Mouse (Mus musculus): Measurements from ENCODE around the gene Dnal1.

The Dnal1 gene

GRCm38 (mm10) chr12:84185547-84185946, 71.4 kb downstream of the Dnal1 start:
- no peak for DNase-seq (ENCODE audit: low spot score in 2 of 2)

DNA sequence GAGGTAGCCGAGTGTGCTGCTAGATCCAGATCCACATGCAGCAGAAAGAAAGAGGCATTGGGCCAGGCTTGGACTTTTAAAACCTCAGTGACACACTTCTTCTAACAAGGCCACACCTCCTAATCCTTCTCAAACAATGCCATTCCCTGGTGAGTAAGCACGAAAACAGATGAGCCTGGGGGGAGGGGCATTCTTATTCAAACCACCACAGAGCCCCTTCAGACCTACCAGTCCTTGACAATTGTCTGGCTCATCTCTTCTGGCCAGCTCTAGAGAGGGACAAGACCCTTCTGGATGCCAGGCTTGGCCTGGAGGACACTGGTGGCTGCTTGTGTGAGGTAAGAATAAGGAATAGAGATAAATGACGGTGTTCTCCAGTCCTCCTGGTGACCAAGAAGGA, 72.4 kb downstream of the Dnal1 start:
- DNase-seq (ENCODE audit: low spot score in 2 of 2): no peak

- DNase-seq (ENCODE audit: low spot score in 2 of 2): no peak
Measured at GRCm38 (mm10) chr12:84186950-84187349, 72.8 kb downstream of the Dnal1 start.

DNA sequence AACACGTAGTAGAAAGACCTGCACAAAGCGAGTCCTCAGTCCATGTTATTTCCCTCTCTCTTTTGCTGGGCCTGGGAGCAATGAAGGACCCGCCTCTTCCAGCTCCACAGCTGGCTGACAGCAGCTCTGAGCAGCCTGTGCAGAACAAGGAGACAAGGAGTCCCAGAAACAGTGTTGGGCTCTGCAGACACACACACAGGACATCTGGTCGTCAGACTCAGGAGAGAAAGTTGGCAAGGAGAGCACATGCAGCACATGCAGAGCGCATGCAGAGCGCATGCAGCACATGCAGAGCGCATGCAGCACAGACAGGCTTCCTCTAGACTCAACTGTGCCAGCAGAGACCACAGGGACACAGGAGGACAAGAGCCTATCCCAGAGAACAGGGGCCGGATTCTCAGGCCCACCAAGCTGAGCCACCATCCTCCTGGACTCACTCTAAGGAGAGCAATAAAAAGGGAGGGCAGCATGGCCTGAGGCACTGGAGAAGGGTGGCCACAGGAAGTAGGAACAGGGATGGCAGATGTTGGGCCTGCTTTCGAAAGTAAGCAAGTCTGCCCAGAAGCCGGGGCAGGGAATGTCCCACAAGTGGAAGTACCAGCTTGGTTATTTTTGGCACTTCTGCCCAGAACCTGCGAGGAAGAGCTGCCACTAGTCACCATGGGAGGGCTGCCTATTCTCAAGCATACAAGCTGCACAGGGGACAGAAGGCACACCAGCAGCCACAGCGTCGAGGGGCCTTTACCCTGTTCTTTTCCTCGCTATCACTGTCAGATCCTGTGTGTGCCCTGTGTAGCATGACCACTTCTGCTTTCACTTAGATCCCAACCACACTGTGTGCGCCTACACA, 73.8 kb downstream of the Dnal1 start:
- no peak for DNase-seq (ENCODE audit: low spot score in 2 of 2)

DNA sequence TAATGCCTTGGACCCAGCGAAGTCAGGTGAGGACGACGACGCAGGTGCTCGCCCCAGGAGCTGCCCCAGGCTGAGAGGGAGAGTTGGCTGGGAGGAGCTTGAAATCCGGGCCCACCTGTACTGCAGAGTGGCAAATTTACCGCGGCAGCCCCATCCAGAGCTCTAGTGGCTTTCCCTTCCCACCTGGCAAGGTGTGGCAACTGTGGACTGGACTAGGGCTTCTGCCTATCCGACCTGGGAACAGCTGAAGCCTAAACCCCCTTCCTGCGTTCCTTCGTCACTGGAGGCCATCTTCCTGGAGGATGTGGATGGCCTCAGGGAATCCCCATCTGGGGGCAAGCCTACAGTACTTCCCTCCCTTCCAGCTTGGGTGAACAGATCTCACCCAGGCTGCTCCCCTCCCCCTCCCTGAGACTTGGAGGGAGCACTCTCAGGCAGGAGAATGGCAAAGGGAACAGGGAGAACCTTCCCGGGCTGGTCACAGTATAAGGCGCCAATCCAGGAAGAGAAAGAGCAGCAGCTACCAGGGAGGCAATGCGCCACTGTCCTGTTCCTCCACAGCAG, 74.8 kb downstream of the Dnal1 start:
- no peak for DNase-seq (ENCODE audit: low spot score in 2 of 2)

DNA sequence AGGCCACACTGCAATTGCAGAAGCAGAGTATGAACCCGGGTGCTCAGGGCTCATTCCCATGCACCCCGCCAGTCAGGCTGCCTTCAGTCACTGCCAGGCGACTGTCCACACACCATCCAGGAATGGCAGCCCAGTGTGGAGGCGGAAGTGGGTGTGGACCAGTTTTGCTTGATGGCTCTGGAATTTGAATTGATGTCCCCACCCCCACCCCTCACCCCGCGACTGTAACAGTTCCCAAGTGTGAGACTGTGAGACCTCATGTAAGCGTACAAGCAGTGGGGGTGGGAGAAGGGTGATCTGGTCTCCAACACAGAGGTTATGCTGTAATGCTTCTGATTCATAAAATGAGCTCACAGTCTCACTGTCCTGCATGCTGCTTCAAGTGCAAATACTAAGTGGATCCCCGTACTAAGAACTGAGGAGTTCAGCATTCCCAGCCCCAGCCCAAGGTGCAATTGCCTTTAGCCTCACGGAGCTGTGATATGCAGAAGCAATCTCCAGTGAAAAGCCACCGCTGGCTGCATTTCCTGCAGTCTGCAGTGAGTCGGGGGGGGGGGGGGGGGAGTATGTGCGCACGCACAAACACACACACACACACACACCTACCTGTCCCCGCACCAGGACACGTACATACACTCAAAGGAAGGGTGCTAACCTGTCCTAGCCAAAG, 76.1 kb downstream of the Dnal1 start:
- DNase-seq (ENCODE audit: low spot score in 2 of 2): no peak

GRCm38 (mm10) chr12:84191190-84191589, 77.0 kb downstream of the Dnal1 start:
- no peak for DNase-seq (ENCODE audit: low spot score in 2 of 2)

- no peak for DNase-seq (ENCODE audit: low spot score in 2 of 2)
Measured at GRCm38 (mm10) chr12:84191770-84192169, 77.6 kb downstream of the Dnal1 start.

DNA sequence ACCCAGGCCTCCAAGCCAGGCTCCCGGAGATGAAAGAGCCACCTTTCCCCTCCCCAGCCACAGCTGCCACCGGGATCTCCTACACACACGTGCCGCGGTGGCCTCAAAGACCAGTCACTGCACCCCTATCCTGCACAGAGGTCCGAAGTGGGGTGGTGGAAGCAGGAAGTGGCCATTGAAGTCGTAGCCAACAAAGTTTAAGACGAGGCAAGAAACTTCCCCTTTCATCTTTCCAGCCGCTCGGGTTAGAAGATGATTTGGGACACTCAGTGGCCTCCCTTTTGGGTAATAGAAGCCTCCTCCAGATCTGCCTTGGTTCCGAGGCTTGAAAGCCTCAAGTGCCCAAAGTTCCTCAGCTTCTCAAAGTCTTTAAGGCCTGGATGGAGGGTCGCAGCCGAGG, 78.1 kb downstream of the Dnal1 start:
- no peak for DNase-seq (ENCODE audit: low spot score in 2 of 2)

DNA sequence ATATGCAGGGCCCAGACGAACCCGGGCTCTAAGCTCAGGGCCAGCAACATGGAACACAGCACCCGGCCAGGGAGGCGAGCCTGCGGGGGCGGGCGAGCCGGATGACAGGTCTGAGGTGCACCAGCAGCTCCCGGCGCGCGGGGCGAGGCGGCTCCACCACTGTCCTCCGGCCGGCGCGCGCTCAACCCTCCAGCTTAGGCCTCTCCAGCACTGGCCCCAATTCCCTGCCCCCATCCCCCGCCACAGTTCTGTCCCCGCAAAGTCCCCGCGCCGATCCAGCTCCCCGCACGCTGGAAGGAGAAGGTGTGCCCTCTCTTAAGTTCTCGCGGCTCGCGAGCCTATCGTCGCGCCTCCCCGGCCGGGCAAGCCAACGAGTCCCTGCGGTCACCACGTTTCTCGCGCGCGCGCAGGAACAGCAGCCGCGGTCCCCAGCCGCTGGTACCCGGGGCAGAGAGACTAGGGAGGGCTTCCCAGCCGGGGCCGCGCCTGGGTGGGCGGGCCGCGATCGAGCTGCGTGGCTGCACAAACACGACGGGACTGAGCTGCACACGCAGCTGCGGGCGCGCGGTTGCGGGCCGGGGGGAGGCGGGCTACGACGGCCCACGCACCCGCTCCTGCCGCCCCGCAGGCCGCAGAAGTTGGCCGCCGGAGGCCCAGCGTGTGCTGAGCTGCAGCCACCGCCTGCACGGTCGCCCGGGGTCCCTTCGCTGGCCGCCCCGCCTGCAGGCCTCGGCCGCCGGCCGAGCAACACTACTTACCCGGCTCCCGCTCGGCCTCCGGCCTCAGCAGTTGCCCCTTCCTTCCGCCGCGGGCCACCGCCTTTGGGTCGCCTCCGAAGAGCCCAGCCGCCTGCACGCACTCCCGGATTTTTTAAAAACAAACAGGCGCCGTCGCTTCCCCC, 78.8 kb downstream of the Dnal1 start:
- DNase-seq (ENCODE audit: low spot score in 2 of 2): no peak

DNA sequence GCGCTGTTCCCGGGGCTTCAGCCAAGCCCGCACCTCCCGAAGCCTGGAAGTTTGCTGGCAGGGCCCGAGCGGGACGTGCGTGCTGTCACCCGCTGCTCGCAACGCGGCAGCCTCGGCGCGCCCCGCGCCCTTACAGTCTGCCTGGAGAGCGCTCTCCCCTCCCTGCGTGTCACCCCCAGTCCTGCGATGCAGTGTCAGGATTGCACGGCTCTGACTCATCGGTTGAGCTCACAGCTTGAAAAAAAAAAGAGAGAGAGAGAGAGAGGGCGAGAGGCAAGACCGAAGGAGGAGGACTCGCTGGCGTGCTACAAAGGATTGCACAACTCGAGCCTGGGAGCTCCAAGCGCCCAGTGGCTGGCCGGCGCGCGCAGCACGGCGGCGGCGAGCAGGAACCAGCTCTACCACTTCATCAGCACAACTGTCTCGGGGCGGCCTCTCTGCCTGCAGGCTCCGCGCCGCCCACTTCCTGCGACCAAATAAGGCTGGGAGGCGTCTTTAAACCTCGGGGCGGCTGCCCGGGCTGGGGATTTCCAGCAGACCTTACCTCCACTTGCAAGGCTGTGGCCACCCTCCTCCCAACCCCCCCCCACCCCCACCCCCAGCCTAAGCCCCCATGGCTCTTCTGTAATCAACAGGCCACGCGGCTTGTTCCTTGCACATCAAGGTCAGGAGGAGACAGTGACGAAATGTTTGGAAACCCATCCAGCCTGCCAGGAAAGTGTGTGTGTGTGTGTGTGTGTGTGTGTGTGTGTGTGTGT, 79.7 kb downstream of the Dnal1 start:
- peak; percentile 80 to 94 for DNase-seq (ENCODE audit: low spot score in 2 of 2)

- no peak for DNase-seq (ENCODE audit: low spot score in 2 of 2)
Measured at GRCm38 (mm10) chr12:84194400-84195109, 80.4 kb downstream of the Dnal1 start.

GRCm38 (mm10) chr12:84195195-84195594, 81.0 kb downstream of the Dnal1 start:
- no peak for DNase-seq (ENCODE audit: low spot score in 2 of 2)
